Mouse (Mus musculus) midbrain, embryonic 14.5 days (tissue): ENCODE measurements around the gene Sgca. TPM values are rescaled to one million over a fixed set of nuclear protein-coding genes. Genes with fewer than 3 reads are reported as not detected.
A peak's percentile ranks its signal among the peaks of the same experiment; 100 is the strongest.

Experiments
- ATAC-seq: fragments of 200-750 bp; cut with Nextera tagmentation; 2 replicates; pipeline ENCODE4 v1.8.0; 2017; ENCODE audit warnings: moderate number of reproducible peaks, moderate library complexity; ENCODE audit not compliant: low FRiP score, low TSS enrichment
- DNase-seq: peaks from one replicate; pipeline ENCODE4 v3.0.0-alpha.2; 2015
- H3K27ac ChIP-seq: fragments of 300-500 bp; sonication (generic); replicated peaks from 2 replicates; pipeline ENCODE4 v1.5.1; 2014; ENCODE audit warnings: mild to moderate bottlenecking, low read depth, low read length, moderate library complexity
- H3K27me3 ChIP-seq: fragments of 300-500 bp; sonication (generic); 2 replicates; pipeline ENCODE4 v1.6.1; 2014; ENCODE audit warnings: low read length, control low read depth, mixed read lengths; ENCODE audit not compliant: control insufficient read depth, insufficient read depth
- H3K36me3 ChIP-seq: fragments of 300-500 bp; sonication (generic); 2 replicates; pipeline ENCODE4 v1.6.1; 2014; ENCODE audit warnings: low read length, control low read depth; ENCODE audit not compliant: control insufficient read depth, insufficient read depth
- H3K4me1 ChIP-seq: fragments of 300-500 bp; sonication (generic); 2 replicates; pipeline ENCODE4 v1.6.1; 2014; ENCODE audit warnings: mild to moderate bottlenecking, antibody characterized with exemption, low read length, control low read depth; ENCODE audit not compliant: control insufficient read depth, insufficient read depth
- H3K4me2 ChIP-seq: fragments of 300-500 bp; sonication (generic); 2 replicates; pipeline ENCODE4 v1.6.1; 2014; ENCODE audit warnings: mild to moderate bottlenecking, low read length, moderate library complexity
- H3K4me3 ChIP-seq: fragments of 300-500 bp; sonication (generic); replicated peaks from 2 replicates; pipeline ENCODE4 v1.5.1; 2014; ENCODE audit warnings: low read depth, low read length
- H3K9ac ChIP-seq: fragments of 300-500 bp; sonication (generic); replicated peaks from 2 replicates; pipeline ENCODE4 v1.6.1; 2014; ENCODE audit warnings: mild to moderate bottlenecking, low read length, moderate library complexity
- H3K9me3 ChIP-seq: fragments of 300-500 bp; sonication (generic); 2 replicates; pipeline ENCODE4 v1.6.1; 2016; ENCODE audit warnings: low read length, control low read depth, mixed read lengths; ENCODE audit not compliant: control insufficient read depth
- WGBS: fragments of 180-500 bp; shearing (Covaris S2); extraction: QIAGEN DNeasy Blood & Tissue Kit; methylation state at CpG from one replicate; pipeline ENCODE4 v1.1.7; 2014; 5-methylcytosine and 5-hydroxymethylcytosine counted together
- polyA plus RNA-seq: library from polyadenylated mRNA; unstranded; fragments of >200 nt; fragmentation: Nextera tagmentation; extraction: Ambion mirVana; gene quantifications from 2 replicates; pipeline ENCODE4 v1.2.1, GENCODE M21; 2014

Gene Sgca
- polyA plus RNA-seq, 1 experiment from 2014 or later, result not detected

GRCm38 (mm10) chr11:94937787-94938186 is 38.3 kb downstream of the Sgca start:
- Histone ChIP-seq H3K4me2 (peak overlapping the region; percentile 53), H3K4me3 (peak overlapping the region; percentile 24), H3K27me3 (peaks cover 34% of the 10 kb centered on the region), H3K27ac (no peak overlapping the region), H3K9me3 (no peaks in the 10 kb centered on the region), H3K36me3 (no peaks in the 10 kb centered on the region), H3K4me1 (peaks cover 9% of the 10 kb centered on the region; the same call in 1 of the 2 replicates), H3K9ac (no peak overlapping the region; the same call in 1 of the 2 replicates)
- WGBS, result under 1% methylated on average over 15 of the region's 15 CpGs
- DNase-seq (no peak), ATAC-seq (no peak)

- Histone ChIP-seq H3K9ac (no peak overlapping the region; the same call in 1 of the 2 replicates), H3K9me3 (no peaks in the 10 kb centered on the region), H3K27ac (no peak overlapping the region), H3K4me1 (peaks cover 9% of the 10 kb centered on the region; the same call in 1 of the 2 replicates), H3K4me3 (peak overlapping the region; percentile 24), H3K27me3 (peaks cover 34% of the 10 kb centered on the region), H3K36me3 (no peaks in the 10 kb centered on the region), H3K4me2 (peak overlapping the region; percentile 53)
- ATAC-seq, result peak; percentile 22; the same call in 1 of the 2 replicates
- WGBS, result 2% methylated on average over 18 of the region's 18 CpGs
- no peak for DNase-seq
Measured at GRCm38 (mm10) chr11:94937335-94937781, 38.8 kb downstream of the Sgca start.

GRCm38 (mm10) chr11:94936851-94937295 is 39.3 kb downstream of the Sgca start:
- H3K9me3 ChIP-seq, result no peaks in the 10 kb centered on the region
- H3K27ac ChIP-seq, result no peak overlapping the region
- H3K4me3 ChIP-seq, result peak overlapping the region; percentile 24; the same call in 1 of the 2 replicates
- H3K9ac ChIP-seq, result no peak overlapping the region
- H3K4me2 ChIP-seq, result peak overlapping the region; percentile 53
- peaks cover 34% of the 10 kb centered on the region for H3K27me3 ChIP-seq
- H3K4me1 ChIP-seq, result peaks cover 9% of the 10 kb centered on the region; the same call in 1 of the 2 replicates
- DNase-seq (peak; percentile 95), ATAC-seq (peak; percentile 71; the same call in 1 of the 2 replicates)
- WGBS, result 1% methylated on average over 17 of the region's 17 CpGs
- H3K36me3 ChIP-seq, result no peaks in the 10 kb centered on the region

GRCm38 (mm10) chr11:94936045-94936444 is 40.1 kb downstream of the Sgca start, which contains the start of gene Col1a1:
TSS of gene Col1a1 (plus strand) at chr11:94936224.
- H3K27me3 ChIP-seq, result peaks cover 34% of the 10 kb centered on the region

GRCm38 (mm10) chr11:94934526-94934925 is 41.6 kb downstream of the Sgca start:
- ATAC-seq, result no peak
- no peak overlapping the region for H3K4me2 ChIP-seq
- H3K4me1 ChIP-seq, result peaks cover 9% of the 10 kb centered on the region; the same call in 1 of the 2 replicates
- no peak overlapping the region for H3K4me3 ChIP-seq
- no peaks in the 10 kb centered on the region for H3K36me3 ChIP-seq
- H3K27me3 ChIP-seq, result peaks cover 34% of the 10 kb centered on the region
- DNase-seq, result no peak
- H3K9me3 ChIP-seq, result no peaks in the 10 kb centered on the region
- WGBS, result 31% methylated on average over 11 of the region's 11 CpGs
- H3K9ac ChIP-seq, result no peak overlapping the region
- H3K27ac ChIP-seq, result no peak overlapping the region

More at GRCm38 (mm10) chr11:94936045-94936444, 40.1 kb downstream of the Sgca start, which contains the start of gene Col1a1:
- 15% methylated on average over 19 of the region's 19 CpGs for WGBS
- H3K4me1 ChIP-seq, result peaks cover 9% of the 10 kb centered on the region; the same call in 1 of the 2 replicates
- no peak within 1 kb of the TSS for H3K27ac ChIP-seq
- H3K4me3 ChIP-seq, result no peak within 1 kb of the TSS; the same call in 1 of the 2 replicates
- H3K9me3 ChIP-seq, result no peaks in the 10 kb centered on the region
- DNase-seq (no peak), ATAC-seq (no peak)
- no peaks in the 10 kb centered on the region for H3K36me3 ChIP-seq
- no peak within 1 kb of the TSS for H3K9ac ChIP-seq
- H3K4me2 ChIP-seq, result peak within 1 kb of the TSS; percentile 53

- Histone ChIP-seq H3K27me3 (peaks cover 28% of the 10 kb centered on the region), H3K36me3 (no peaks in the 10 kb centered on the region), H3K9me3 (no peaks in the 10 kb centered on the region), H3K9ac (no peak overlapping the region), H3K4me2 (no peak overlapping the region), H3K4me1 (peaks cover 13% of the 10 kb centered on the region; the same call in 1 of the 2 replicates), H3K27ac (no peak overlapping the region), H3K4me3 (no peak overlapping the region)
- WGBS, result 14% methylated on average over 8 of the region's 8 CpGs
- ATAC-seq, result no peak
- no peak for DNase-seq
Measured at GRCm38 (mm10) chr11:94933584-94933983, 42.5 kb downstream of the Sgca start.

GRCm38 (mm10) chr11:94930151-94930550 is 46.0 kb downstream of the Sgca start:
- Histone ChIP-seq H3K27ac (no peak overlapping the region), H3K4me3 (no peak overlapping the region), H3K9me3 (no peaks in the 10 kb centered on the region), H3K27me3 (no peaks in the 10 kb centered on the region; the same call in 1 of the 2 replicates), H3K36me3 (no peaks in the 10 kb centered on the region), H3K4me1 (peaks cover 6% of the 10 kb centered on the region; the same call in 1 of the 2 replicates), H3K4me2 (no peak overlapping the region), H3K9ac (no peak overlapping the region)
- ATAC-seq, result no peak
- 58% methylated on average over 4 of the region's 4 CpGs for WGBS
- no peak for DNase-seq

GRCm38 (mm10) chr11:94929599-94929998 is 46.5 kb downstream of the Sgca start:
- WGBS, result 50% methylated on average over 9 of the region's 9 CpGs
- H3K36me3 ChIP-seq, result no peaks in the 10 kb centered on the region
- DNase-seq, result no peak
- H3K4me2 ChIP-seq, result no peak overlapping the region
- no peaks in the 10 kb centered on the region for H3K9me3 ChIP-seq
- H3K9ac ChIP-seq, result no peak overlapping the region
- peaks cover 6% of the 10 kb centered on the region; the same call in 1 of the 2 replicates for H3K4me1 ChIP-seq
- H3K27me3 ChIP-seq, result no peaks in the 10 kb centered on the region; the same call in 1 of the 2 replicates
- H3K27ac ChIP-seq, result no peak overlapping the region
- H3K4me3 ChIP-seq, result no peak overlapping the region
- ATAC-seq, result no peak

GRCm38 (mm10) chr11:94928820-94929219 is 47.3 kb downstream of the Sgca start:
- DNase-seq, result peak; percentile 57
- Histone ChIP-seq H3K27me3 (no peaks in the 10 kb centered on the region; the same call in 1 of the 2 replicates), H3K36me3 (no peaks in the 10 kb centered on the region), H3K27ac (no peak overlapping the region), H3K4me2 (peak overlapping the region; percentile 29), H3K4me3 (no peak overlapping the region), H3K9ac (no peak overlapping the region), H3K4me1 (peaks cover 6% of the 10 kb centered on the region; the same call in 1 of the 2 replicates), H3K9me3 (no peaks in the 10 kb centered on the region)
- ATAC-seq, result peak; percentile 57; the same call in 1 of the 2 replicates
- WGBS, result 6% methylated on average over 10 of the region's 13 CpGs
